Mouse (Mus musculus) right cerebral cortex, postnatal 14 days (tissue): ENCODE measurements around the gene Wiz.

Experiments
- DNase-seq: peaks from one replicate; pipeline ENCODE4 v3.0.0; 2022

Gene Wiz

GRCm38 (mm10) chr17:32389101-32389659, at the start of gene Wiz:
Gene Wiz (minus strand): TSS chr17:32389439.
- DNase-seq, result peak; percentile 97

GRCm38 (mm10) chr17:32437106-32437505, 47.9 kb upstream of the Wiz start:
- no peak for DNase-seq

- no peak for DNase-seq
Observed at GRCm38 (mm10) chr17:32435151-32435550, 45.9 kb upstream of the Wiz start.

GRCm38 (mm10) chr17:32434324-32434723, 45.1 kb upstream of the Wiz start:
- no peak for DNase-seq

- DNase-seq, result no peak
Observed at GRCm38 (mm10) chr17:32431972-32432371, 42.7 kb upstream of the Wiz start.

- DNase-seq, result no peak
Observed at GRCm38 (mm10) chr17:32426610-32427009, 37.4 kb upstream of the Wiz start.

- DNase-seq, result no peak
Observed at GRCm38 (mm10) chr17:32424034-32424433, 34.8 kb upstream of the Wiz start, which contains the start of gene Pglyrp2. Gene Pglyrp2 (minus strand): TSS chr17:32424167.

GRCm38 (mm10) chr17:32420781-32421180, 31.5 kb upstream of the Wiz start:
- no peak for DNase-seq

GRCm38 (mm10) chr17:32419989-32420388, 30.8 kb upstream of the Wiz start:
- no peak for DNase-seq

GRCm38 (mm10) chr17:32416771-32417170, 27.5 kb upstream of the Wiz start:
- no peak for DNase-seq

- DNase-seq, result no peak
Observed at GRCm38 (mm10) chr17:32415417-32416020, 26.3 kb upstream of the Wiz start.

GRCm38 (mm10) chr17:32411898-32412297, 22.7 kb upstream of the Wiz start:
- DNase-seq, result no peak

- DNase-seq, result no peak
Observed at GRCm38 (mm10) chr17:32403417-32403816, 14.2 kb upstream of the Wiz start, which contains the start of gene Rasal3. Gene Rasal3 (minus strand): TSS chr17:32403583.

GRCm38 (mm10) chr17:32402779-32403157, 13.5 kb upstream of the Wiz start:
- no peak for DNase-seq

GRCm38 (mm10) chr17:32402011-32402778, 13.0 kb upstream of the Wiz start:
- no peak for DNase-seq

- DNase-seq, result no peak
Observed at GRCm38 (mm10) chr17:32396266-32396665, 7.0 kb upstream of the Wiz start.

- DNase-seq, result no peak
Observed at GRCm38 (mm10) chr17:32393944-32394343, 4.7 kb upstream of the Wiz start.

- no peak for DNase-seq
Observed at GRCm38 (mm10) chr17:32388370-32389100, 704 bp downstream of the Wiz start.

- DNase-seq, result no peak
Observed at GRCm38 (mm10) chr17:32387986-32388369, 1.3 kb downstream of the Wiz start.

- no peak for DNase-seq
Observed at GRCm38 (mm10) chr17:32386659-32387432, 2.4 kb downstream of the Wiz start.

- no peak for DNase-seq
Observed at GRCm38 (mm10) chr17:32383661-32384060, 5.6 kb downstream of the Wiz start.

GRCm38 (mm10) chr17:32382576-32382975, 6.7 kb downstream of the Wiz start:
- DNase-seq, result no peak

- DNase-seq, result no peak
Observed at GRCm38 (mm10) chr17:32378786-32379185, 10.5 kb downstream of the Wiz start.
